Mouse (Mus musculus) telencephalon, adult 2 months (tissue): ENCODE data around the gene Il23r.

ENCODE experiments used
- DNase-seq: peaks from one replicate; pipeline ENCODE4 v3.0.0-alpha.2; 2011; ENCODE audit warnings: low read depth, low spot score

Il23r gene

GRCm38 (mm10) chr6:67431808-67432207 is 59.8 kb downstream of the Il23r start:
- DNase-seq = no peak

GRCm38 (mm10) chr6:67421761-67422160 is 69.9 kb downstream of the Il23r start:
- no peak for DNase-seq

- DNase-seq = no peak
Measured at GRCm38 (mm10) chr6:67416557-67416956, 75.1 kb downstream of the Il23r start.

- DNase-seq = no peak
Measured at GRCm38 (mm10) chr6:67415276-67415675, 76.4 kb downstream of the Il23r start.

- DNase-seq = no peak
Measured at GRCm38 (mm10) chr6:67413378-67413777, 78.3 kb downstream of the Il23r start.

- no peak for DNase-seq
Measured at GRCm38 (mm10) chr6:67405281-67405682, 86.4 kb downstream of the Il23r start.

GRCm38 (mm10) chr6:67399551-67399950 is 92.1 kb downstream of the Il23r start:
- no peak for DNase-seq

GRCm38 (mm10) chr6:67375982-67376391 is 115.7 kb downstream of the Il23r start, which contains the start of gene Il12rb2:
TSS of gene Il12rb2 (minus strand) at chr6:67376188.
- DNase-seq = no peak
